Mouse (Mus musculus) ES-Bruce4 (cell line): Measurements from ENCODE around the gene Slamf1.

Experiments
- CTCF ChIP-seq: IDR thresholded peaks from one replicate; pipeline ENCODE4 v1.8.1; 2011; ENCODE audit warnings: low read depth, low read length
- EP300 ChIP-seq: IDR thresholded peaks from 2 replicates; pipeline ENCODE4 v1.6.1; 2011; ENCODE audit warnings: low read depth, low read length; ENCODE audit not compliant: insufficient read depth

GRCm38 (mm10) chr1:171789407-171789806 is 22.5 kb downstream of the Slamf1 start:
- TF ChIP-seq EP300, result no peak
- no peak for TF ChIP-seq CTCF
